Mouse (Mus musculus) heart, embryonic 14.5 days (tissue): Measurements from ENCODE around the gene Gm2056. TPM values are rescaled to one million over a fixed set of nuclear protein-coding genes. Genes with fewer than 3 reads are reported as not detected.
"Not testable (repeated sequence)": the region's sequence is repeated elsewhere in the genome, so short reads cannot be mapped to it uniquely, and the experiment has no call there.

ENCODE experiments used
- ATAC-seq: fragments of 200-750 bp; cut with Nextera tagmentation; 2 replicates; pipeline ENCODE4 v1.8.0; 2017; ENCODE audit warnings: low read depth, moderate TSS enrichment; ENCODE audit not compliant: insufficient number of reproducible peaks, insufficient read depth, low FRiP score
- H3K27ac ChIP-seq, 2 experiments: fragments of 200-500 bp in 1 of 2; fragments of 300-500 bp in 1 of 2; sonication (generic) in 1 of 2; replicated peaks in 1 of 2; 2 replicates each; pipeline ENCODE4 v1.5.1; 2012 to 2014; ENCODE audit warnings: low read depth in 2 of 2, low read length in 2 of 2, control low read depth in 1 of 2, mild to moderate bottlenecking in 1 of 2, mixed read lengths in 1 of 2; ENCODE audit not compliant: control insufficient read depth in 1 of 2, insufficient read depth in 1 of 2
- H3K27me3 ChIP-seq: fragments of 300-500 bp; sonication (generic); 2 replicates; pipeline ENCODE4 v1.6.1; 2014; ENCODE audit warnings: mild to moderate bottlenecking, low read length, control low read depth; ENCODE audit not compliant: control insufficient read depth, insufficient read depth
- H3K36me3 ChIP-seq: fragments of 300-500 bp; sonication (generic); 2 replicates; pipeline ENCODE4 v1.6.1; 2014; ENCODE audit warnings: mild to moderate bottlenecking, control low read depth, low read length, mixed read lengths; ENCODE audit not compliant: control insufficient read depth, insufficient read depth
- H3K4me1 ChIP-seq, 2 experiments: fragments of 200-500 bp in 1 of 2; fragments of 300-500 bp in 1 of 2; sonication (generic) in 1 of 2; 2 replicates each; pipeline ENCODE4 v1.6.1; 2012 to 2014; ENCODE audit warnings: low read length in 2 of 2, control low read depth in 1 of 2, mixed read lengths in 1 of 2; ENCODE audit not compliant: control insufficient read depth in 2 of 2, insufficient read depth in 2 of 2
- H3K4me2 ChIP-seq: fragments of 300-500 bp; sonication (generic); 2 replicates; pipeline ENCODE4 v1.6.1; 2014; ENCODE audit warnings: mild to moderate bottlenecking, low read length
- H3K4me3 ChIP-seq, 2 experiments: fragments of 200-500 bp in 1 of 2; fragments of 300-500 bp in 1 of 2; sonication (generic) in 1 of 2; 2 replicates each; pipeline ENCODE4 v1.5.1; 2012 to 2014; ENCODE audit warnings: low read length in 2 of 2, mild to moderate bottlenecking in 2 of 2, control low read depth in 1 of 2, low read depth in 1 of 2, moderate library complexity in 1 of 2; ENCODE audit not compliant: control insufficient read depth in 1 of 2, insufficient read depth in 1 of 2
- H3K9ac ChIP-seq: fragments of 300-500 bp; sonication (generic); 2 replicates; pipeline ENCODE4 v1.6.1; 2014; ENCODE audit warnings: mild to moderate bottlenecking, low read length
- H3K9me3 ChIP-seq: fragments of 300-500 bp; sonication (generic); 2 replicates; pipeline ENCODE4 v1.6.1; 2016; ENCODE audit warnings: low read length, control low read depth; ENCODE audit not compliant: control insufficient read depth
- WGBS: fragments of 180-500 bp; shearing (Covaris S2); extraction: QIAGEN DNeasy Blood & Tissue Kit; methylation state at CpG from one replicate; pipeline ENCODE4 v1.1.7; 2014; 5-methylcytosine and 5-hydroxymethylcytosine counted together
- polyA plus RNA-seq: library from polyadenylated mRNA; unstranded; fragments of >200 nt; fragmentation: Nextera tagmentation; extraction: Ambion mirVana; gene quantifications from 2 replicates; pipeline ENCODE4 v1.2.1, GENCODE M21; 2014

The Gm2056 gene
- not detected in 2 replicates for polyA plus RNA-seq

DNA sequence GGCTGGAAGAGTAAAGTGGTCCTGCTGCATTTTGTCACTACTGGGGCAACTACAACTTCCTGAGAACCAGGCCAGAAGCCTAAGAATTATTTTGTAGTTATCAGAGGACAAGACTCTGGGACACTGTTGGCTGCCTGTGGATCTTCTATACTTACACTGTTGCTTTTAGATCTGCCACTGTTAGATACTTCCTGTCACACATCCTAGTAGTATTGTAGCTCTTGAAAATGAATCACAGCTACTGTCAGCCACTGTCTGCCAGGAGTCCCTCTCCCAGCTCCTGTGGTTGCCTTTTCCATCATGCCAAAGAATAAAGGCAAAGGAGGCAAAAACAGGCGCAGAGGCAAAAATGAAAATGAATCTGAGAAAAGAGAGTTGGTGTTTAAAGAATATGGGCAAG is at the start of gene Gm2056:
Gm2056 (plus strand) TSS at position 301 of the 400 bp plus-strand sequence.
- H3K4me1 ChIP-seq, H3K9me3 ChIP-seq, H3K27ac ChIP-seq, ATAC-seq, H3K9ac ChIP-seq, H3K4me3 ChIP-seq, H3K4me2 ChIP-seq, H3K27me3 ChIP-seq, H3K36me3 ChIP-seq: not testable (repeated sequence)
- WGBS: 64% methylated on average over 1 of the region's 1 CpGs

DNA sequence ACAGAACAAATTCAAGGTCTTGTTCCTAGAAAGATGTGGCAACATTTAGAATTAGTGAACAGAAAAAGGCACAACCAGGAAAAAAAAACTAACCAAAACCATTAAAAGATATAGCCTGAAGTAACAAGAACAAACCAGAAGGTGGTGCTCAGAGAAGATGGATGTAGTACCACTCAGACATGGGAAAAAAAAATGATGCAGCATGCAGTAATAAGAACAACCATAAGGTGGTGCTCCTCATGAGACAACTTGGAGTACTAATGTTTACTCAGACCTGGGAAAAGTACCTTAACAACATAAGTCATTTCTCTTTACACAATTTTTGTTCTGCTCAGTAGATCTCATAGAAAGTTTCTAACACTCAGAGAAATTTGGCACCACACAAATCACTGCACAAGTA is 42.8 kb upstream of the Gm2056 start:
- not testable (repeated sequence) for H3K27ac ChIP-seq, H3K4me1 ChIP-seq, H3K4me3 ChIP-seq, H3K4me2 ChIP-seq, H3K27me3 ChIP-seq, H3K9ac ChIP-seq, ATAC-seq, H3K9me3 ChIP-seq, H3K36me3 ChIP-seq

DNA sequence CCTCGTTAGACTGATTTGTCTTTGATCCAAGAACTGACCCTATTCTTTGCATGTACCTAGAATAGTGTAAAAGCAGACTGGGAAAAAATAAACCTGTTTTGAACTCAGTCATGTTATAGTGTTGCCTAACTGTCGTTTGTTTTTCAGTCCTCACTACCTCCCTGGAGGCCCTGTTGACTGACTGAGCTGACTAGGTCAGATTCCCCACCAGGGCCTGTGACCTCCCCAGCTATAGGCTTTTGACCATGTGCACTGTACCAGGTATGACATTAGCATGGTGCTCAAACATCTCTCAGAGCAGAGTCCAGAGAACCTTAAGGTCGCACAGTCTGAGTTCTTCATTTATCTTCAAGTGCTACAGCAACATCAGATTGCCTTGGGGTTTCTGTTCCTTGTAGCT is 22.7 kb upstream of the Gm2056 start:
- H3K9ac ChIP-seq, ATAC-seq, H3K4me3 ChIP-seq, H3K4me1 ChIP-seq, H3K36me3 ChIP-seq, H3K4me2 ChIP-seq, H3K27me3 ChIP-seq, H3K9me3 ChIP-seq, H3K27ac ChIP-seq: not testable (repeated sequence)
- WGBS: 63% methylated on average over 3 of the region's 3 CpGs

DNA sequence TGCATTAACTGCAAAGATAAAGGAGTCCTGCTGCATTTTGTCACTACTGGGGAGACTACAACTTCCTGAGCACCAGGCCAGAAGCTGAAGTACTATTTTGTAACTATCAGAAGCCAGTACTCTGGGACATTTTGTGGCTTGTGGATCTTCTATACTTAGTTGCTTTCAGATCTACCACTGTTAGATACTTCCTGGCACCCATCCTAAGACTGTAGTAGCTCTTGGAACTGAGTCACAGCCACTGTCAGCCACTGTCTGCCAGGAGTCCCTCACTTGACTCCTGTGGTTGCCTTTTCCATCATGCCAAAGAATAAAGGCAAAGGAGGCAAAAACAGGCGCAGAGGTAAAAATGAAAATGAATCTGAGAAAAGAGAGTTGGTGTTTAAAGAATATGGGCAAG is 15.3 kb upstream of the Gm2056 start, which contains the start of gene Gm2075:
Gm2075 (plus strand) TSS at position 301 of the 400 bp plus-strand sequence.
- not testable (repeated sequence) for H3K27me3 ChIP-seq, ATAC-seq, H3K4me2 ChIP-seq, H3K4me3 ChIP-seq, H3K4me1 ChIP-seq, H3K27ac ChIP-seq, H3K36me3 ChIP-seq, H3K9ac ChIP-seq, H3K9me3 ChIP-seq
- no CpG with 5 or more reads among the region's 1 CpGs for WGBS

DNA sequence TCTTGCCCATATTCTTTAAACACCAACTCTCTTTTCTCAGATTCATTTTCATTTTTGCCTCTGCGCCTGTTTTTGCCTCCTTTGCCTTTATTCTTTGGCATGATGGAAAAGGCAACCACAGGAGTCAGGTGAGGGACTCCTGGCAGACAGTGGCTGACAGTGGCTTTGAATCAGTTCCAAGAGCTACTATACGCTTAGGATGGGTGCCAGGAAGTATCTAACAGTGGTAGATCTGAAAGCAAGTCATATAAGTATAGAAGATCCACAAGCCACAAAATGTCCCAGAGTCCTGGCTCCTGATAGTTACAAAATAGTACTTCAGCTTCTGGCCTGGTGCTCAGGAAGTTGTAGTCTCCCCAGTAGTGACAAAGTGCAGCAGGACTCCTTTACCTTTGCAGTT is 8.1 kb upstream of the Gm2056 start, which contains the start of gene Gm6803:
Gm6803 (minus strand) TSS at position 101 of the 400 bp plus-strand sequence.
- H3K9ac ChIP-seq, H3K9me3 ChIP-seq, H3K27me3 ChIP-seq, H3K4me1 ChIP-seq, H3K36me3 ChIP-seq, H3K27ac ChIP-seq, H3K4me3 ChIP-seq, H3K4me2 ChIP-seq, ATAC-seq: not testable (repeated sequence)
- 65% methylated on average over 2 of the region's 2 CpGs for WGBS

DNA sequence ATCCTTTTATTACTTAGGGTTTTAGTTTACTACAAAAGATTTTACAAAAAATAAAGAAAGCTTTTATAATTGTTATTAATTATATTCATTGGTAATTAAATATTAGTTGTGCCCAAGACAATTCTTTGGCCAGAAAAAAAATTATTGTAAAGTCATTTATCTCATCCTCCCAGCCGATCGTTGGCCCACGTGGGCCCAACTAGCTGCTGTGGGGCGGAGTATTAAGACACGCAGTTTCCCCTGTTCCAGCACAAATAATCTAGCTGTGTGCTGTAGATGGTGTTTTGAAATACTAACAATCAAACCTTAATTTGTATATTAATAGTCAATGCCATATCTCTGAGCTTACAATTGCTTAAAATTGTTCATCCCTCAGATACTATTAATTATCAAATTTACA is 5.4 kb downstream of the Gm2056 start:
- not testable (repeated sequence) for H3K36me3 ChIP-seq, ATAC-seq, H3K4me1 ChIP-seq, H3K4me3 ChIP-seq, H3K27me3 ChIP-seq, H3K9ac ChIP-seq, H3K4me2 ChIP-seq, H3K27ac ChIP-seq, H3K9me3 ChIP-seq
- WGBS: 82% methylated on average over 5 of the region's 5 CpGs

DNA sequence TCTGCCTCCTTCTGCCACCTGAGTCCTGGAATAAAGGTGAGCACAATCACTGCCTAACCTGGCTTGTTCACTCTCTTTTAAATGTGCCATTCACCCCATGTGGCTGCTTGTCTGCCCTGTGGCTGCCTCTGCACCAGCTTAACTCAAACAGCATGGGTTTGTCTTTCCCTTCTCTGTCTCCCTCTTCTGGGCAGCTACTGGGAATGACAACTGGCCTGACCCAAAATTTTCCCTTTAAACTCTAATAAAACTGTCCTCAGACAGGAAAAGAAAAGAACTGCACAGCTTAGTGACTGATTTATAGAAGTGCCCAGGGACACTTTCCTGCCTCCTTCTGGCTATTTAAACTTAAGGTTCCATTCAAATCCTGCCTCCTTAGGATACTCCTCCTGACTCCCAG is 12.3 kb downstream of the Gm2056 start:
- not testable (repeated sequence) for H3K27ac ChIP-seq, H3K9ac ChIP-seq

DNA sequence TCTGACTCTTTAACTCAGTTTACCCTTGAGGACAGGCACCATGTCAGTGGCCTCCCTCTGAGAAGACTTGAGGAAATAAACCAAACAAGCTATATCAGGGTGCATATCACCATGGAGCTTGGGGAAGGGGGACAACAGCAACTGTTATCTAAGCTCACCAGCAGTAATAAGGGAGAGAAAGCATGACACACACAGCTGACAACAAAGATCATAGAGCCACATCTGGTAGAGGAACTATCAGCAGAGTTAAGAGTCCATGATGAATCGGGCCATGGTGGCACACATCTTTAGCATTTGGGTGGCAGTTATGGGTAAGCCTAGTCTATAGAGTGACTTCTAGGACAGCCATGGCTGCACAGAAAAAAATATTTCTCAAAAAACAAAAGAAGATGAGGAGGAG is 12.9 kb downstream of the Gm2056 start:
- not testable (repeated sequence) for H3K27me3 ChIP-seq, H3K4me2 ChIP-seq, H3K4me3 ChIP-seq, H3K9ac ChIP-seq, H3K27ac ChIP-seq, H3K36me3 ChIP-seq, ATAC-seq, H3K4me1 ChIP-seq, H3K9me3 ChIP-seq
- 87% methylated on average over 1 of the region's 1 CpGs for WGBS

More for the DNA sequence above, 12.3 kb downstream of the Gm2056 start:
- H3K27me3 ChIP-seq, H3K9me3 ChIP-seq, H3K4me2 ChIP-seq, H3K36me3 ChIP-seq, H3K4me1 ChIP-seq, ATAC-seq, H3K4me3 ChIP-seq: not testable (repeated sequence)
